Mouse (Mus musculus): ENCODE data around the gene Mlh1. TPM values are rescaled to one million over a fixed set of nuclear protein-coding genes. Genes with fewer than 3 reads are reported as not detected.

Mlh1 gene
- polyA plus RNA-seq (2017; shearing (Covaris generic)) = 54.0 TPM

DNA sequence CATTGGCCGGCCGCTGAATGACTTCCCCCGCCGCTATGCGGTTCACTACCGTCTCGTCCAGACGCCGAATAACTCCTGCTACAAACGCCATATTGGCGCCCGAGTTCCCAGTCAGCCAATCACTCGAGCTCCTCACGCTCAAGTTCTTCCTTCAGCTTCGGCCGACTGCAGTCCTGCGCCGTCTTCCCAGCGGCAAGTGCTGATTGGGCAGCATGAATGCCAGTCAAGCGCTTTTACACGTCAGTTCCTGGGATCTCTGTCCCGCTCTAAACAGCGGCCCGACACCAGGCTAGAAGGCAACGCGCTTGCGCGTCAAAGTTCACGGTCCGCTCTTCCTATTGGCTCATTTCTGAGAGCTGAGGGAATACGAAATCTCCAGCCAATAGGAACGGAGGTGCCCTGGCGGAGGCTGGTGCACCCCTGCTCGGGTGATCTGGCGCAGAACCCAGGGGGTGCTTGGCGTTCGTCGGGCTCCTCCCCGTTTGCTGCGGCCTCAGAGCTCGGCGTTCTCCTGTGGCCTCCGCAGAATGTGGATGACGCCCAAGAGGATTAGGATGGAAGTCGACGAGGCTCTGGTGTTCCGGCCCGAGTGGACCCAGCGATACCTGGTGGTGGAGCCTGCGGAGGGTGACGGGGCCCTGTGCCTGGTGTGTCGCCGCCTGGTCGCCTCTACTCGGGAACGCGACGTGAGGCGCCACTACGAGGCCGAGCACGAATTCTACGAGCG, at the start of gene Mlh1, which contains the start of gene Epm2aip1:
Mlh1 (minus strand) TSS at position 358 of the 727 bp plus-strand sequence.
Epm2aip1 (plus strand) TSS at position 496 of the 727 bp plus-strand sequence.

DNA sequence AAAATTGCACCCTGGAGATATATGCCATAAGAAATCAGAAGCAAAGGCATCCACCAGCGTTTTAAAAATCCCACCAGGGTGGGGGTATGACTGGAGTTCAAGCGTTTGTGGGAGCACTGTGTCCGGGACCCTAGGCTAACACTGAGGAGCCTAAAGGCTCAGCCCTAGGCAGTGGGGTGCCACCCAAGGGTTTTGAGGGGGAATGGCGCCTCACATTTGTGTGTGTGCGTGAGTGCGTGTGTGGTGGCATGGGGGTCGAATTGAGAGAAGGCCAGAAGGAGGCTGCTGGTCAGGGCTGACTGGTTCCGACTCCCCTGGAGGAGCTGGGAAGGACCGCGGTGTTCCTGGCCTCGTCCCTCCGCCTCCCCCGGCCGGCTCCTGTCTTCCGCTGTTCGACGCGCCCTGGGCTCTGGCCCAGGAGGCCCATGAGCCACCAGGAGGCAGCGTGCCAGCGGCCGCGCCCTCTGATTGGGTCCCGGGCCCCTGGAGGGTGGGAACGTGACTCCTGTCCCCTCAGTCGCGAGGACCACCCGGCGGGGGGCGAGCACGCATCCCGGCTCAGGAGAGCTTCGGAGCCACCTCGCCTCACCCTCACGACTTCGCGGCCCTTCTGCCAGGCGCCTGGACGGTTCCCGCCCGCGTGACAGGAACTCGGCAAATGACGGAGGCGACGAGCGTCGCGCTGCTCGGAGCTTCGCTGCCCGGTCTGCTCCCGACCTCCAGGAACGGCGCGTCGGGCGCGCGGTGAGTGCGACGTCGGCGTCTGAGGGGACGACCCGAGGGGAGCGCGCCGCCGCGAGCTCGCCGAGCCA, 39.6 kb upstream of the Mlh1 start, which contains the start of gene Trank1:
Trank1 (plus strand) TSS at position 709 of the 812 bp plus-strand sequence.

Other genes with a start within 250 kb of the Mlh1 start
- 16.8 TPM for gene Ccrl2, start 214.3 kb downstream of the Mlh1 start, polyA plus RNA-seq (2017; shearing (Covaris generic))
- gene Lrrfip2, start 154.2 kb downstream of the Mlh1 start, polyA plus RNA-seq (2017; shearing (Covaris generic)) = 8.3 TPM
- 20.9 TPM for gene Epm2aip1, start 138 bp upstream of the Mlh1 start, polyA plus RNA-seq (2017; shearing (Covaris generic))
- not detected for gene Trank1, start 39.9 kb upstream of the Mlh1 start, polyA plus RNA-seq (2017; shearing (Covaris generic))
- not detected for gene Dclk3, start 167.3 kb upstream of the Mlh1 start, polyA plus RNA-seq (2017; shearing (Covaris generic))

Data from CD4-positive, CD25-positive, alpha-beta regulatory T cell, adult 9 weeks (primary cell).